Mouse (Mus musculus): Measurements from ENCODE around the gene Tprg. TPM values are rescaled to one million over a fixed set of nuclear protein-coding genes. Genes with fewer than 3 reads are reported as not detected.

Gene Tprg
- polyA plus RNA-seq, 1 experiment from 2014 or later, result not detected

GRCm38 (mm10) chr16:25468662-25469061 lies 182.0 kb downstream of the Tprg start:
- Histone ChIP-seq H3K4me1 (peaks cover 7% of the 10 kb centered on the region), H3K9me3 (no peaks in the 10 kb centered on the region), H3K27ac (no peak overlapping the region), H3K36me3 (replicated peaks) (no peaks in the 10 kb centered on the region), H3K27me3 (ENCODE audit: poor library complexity, severe bottlenecking) (no peaks in the 10 kb centered on the region), H3K4me3 (no peak overlapping the region)
- no peak for DNase-seq (ENCODE audit: extremely low spot score, low spot score)
- 72% methylated on average over 5 of the region's 5 CpGs for WGBS
